Mouse (Mus musculus) central nervous system, embryonic 18 days (tissue): ENCODE results near the gene Pcgf3. TPM values are rescaled to one million over a fixed set of nuclear protein-coding genes. Genes with fewer than 3 reads are reported as not detected.

Experiments used
- polyA plus RNA-seq: library from polyadenylated mRNA; depleted of rRNA; stranded (reverse); fragments of >200 nt; gene quantifications from 2 replicates; pipeline ENCODE4 v1.2.3, GENCODE M21; 2012; rRNA removed

Pcgf3 gene
- 30.9 and 34.2 TPM in 2 replicates for polyA plus RNA-seq

GRCm38 (mm10) chr5:108461082-108462065, at the start of gene Pcgf3:
Gene Pcgf3, plus strand, starts transcription at chr5:108461232.

DNA sequence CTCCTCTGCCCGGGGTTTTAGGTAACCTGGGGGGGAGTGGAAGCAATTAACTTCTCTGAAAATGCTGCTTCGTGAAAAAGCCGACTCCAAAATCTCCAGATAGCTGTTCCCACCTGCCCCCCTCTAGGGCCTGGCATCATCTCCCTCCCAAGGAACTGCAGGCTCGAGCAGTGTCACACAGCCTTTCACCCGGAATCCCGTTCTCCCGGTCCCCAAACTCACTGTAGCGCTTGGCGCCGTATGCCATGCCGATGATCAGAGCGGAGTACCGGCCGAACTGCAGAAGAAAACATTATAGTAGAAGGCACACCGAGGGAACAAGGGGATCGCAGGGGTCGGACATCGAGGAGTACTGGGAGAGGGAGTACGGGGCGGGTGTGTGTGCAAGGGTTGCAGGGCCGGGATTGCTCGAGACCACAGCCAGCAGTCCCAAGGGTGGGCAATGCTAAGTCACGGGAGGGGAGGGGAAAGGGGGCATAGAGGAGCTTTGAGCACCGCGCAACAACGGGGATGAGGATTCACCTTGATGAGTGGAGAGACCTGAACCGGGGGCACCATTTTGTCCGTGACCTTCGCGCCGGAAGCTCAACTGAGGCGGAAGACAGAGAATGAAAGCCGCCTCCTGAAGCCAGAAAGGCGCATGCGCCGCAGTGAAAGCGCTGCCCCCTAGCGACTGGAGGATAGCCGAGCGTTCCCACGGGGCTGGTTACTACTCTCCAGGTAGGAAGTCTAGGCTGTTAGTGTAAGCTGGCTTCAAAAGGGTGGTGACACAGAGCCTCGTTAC, 27.0 kb upstream of the Pcgf3 start, which contains the start of gene Atp5k:
TSS of gene Atp5k (minus strand) at position 645 of the 784 bp plus-strand sequence.

GRCm38 (mm10) chr5:108448785-108449668, 12.0 kb upstream of the Pcgf3 start, which contains the start of gene Mfsd7a:
Gene Mfsd7a, minus strand, starts transcription at chr5:108448891.

GRCm38 (mm10) chr5:108549489-108550206, 88.6 kb downstream of the Pcgf3 start, which contains the start of gene Cplx1:
Gene Cplx1, minus strand, starts transcription at chr5:108550024.

Other genes starting within 250 kb of the Pcgf3 start
- gene Dr1, start 192.3 kb upstream of the Pcgf3 start, polyA plus RNA-seq, result 33.6 and 37.9 TPM in 2 replicates
- gene Pigg, start 148.6 kb upstream of the Pcgf3 start, polyA plus RNA-seq, result 5.7 and 6.2 TPM in 2 replicates
- 26.8 and 28.5 TPM in 2 replicates for gene Gm42517, start 93.3 kb upstream of the Pcgf3 start, polyA plus RNA-seq
- 0.03 TPM in 1 of 2 replicates, not detected in the other for gene Pde6b, start 72.8 kb upstream of the Pcgf3 start, polyA plus RNA-seq
- gene Atp5k, start 26.8 kb upstream of the Pcgf3 start, polyA plus RNA-seq, result 217 and 232 TPM in 2 replicates
- gene Mfsd7a, start 12.3 kb upstream of the Pcgf3 start, polyA plus RNA-seq, result 0.64 and 0.69 TPM in 2 replicates
- 34.0 and 34.5 TPM in 2 replicates for gene Cplx1, start 88.8 kb downstream of the Pcgf3 start, polyA plus RNA-seq
- gene Gak, start 168.5 kb downstream of the Pcgf3 start, polyA plus RNA-seq, result 60.7 and 61.0 TPM in 2 replicates
- gene Tmem175, start 168.5 kb downstream of the Pcgf3 start, polyA plus RNA-seq, result 31.7 and 33.5 TPM in 2 replicates
- gene Idua, start 199.1 kb downstream of the Pcgf3 start, polyA plus RNA-seq, result 14.8 and 15.1 TPM in 2 replicates
- gene Dgkq, start 208.4 kb downstream of the Pcgf3 start, polyA plus RNA-seq, result 71.8 and 73.1 TPM in 2 replicates
- 4.0 and 4.2 TPM in 2 replicates for gene Slc26a1, start 214.3 kb downstream of the Pcgf3 start, polyA plus RNA-seq
- 13.7 and 18.8 TPM in 2 replicates for gene Fgfrl1, start 231.2 kb downstream of the Pcgf3 start, polyA plus RNA-seq